Mouse (Mus musculus): ENCODE results near the gene Large1.
"Not testable (repeated sequence)": the region's sequence is repeated elsewhere in the genome, so short reads cannot be mapped to it uniquely, and the experiment has no call there.

The Large1 gene

DNA sequence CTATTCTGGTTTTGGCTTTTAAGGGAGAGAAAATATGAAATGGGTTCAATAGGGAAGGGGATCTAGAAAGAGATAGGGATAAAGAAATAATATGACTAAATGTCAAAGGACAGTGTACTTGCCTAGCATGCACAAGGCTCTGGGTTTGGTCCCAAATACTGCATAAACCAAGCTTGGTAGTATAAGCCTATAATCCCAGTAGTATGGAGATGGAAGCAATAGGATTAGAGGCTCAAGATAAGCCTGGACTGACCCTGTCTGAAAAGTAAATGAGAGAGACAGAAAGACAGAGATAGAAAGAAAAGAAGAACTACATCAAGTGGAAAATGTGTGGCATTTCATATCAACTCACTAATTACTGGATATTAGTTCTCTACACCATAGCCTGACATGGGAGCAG, 180.7 kb downstream of the Large1 start:
- DNase-seq (ENCODE audit: low spot score), result no peak

- DNase-seq (ENCODE audit: low spot score), result no peak
Observed at GRCm38 (mm10) chr8:73161994-73162393, 191.3 kb downstream of the Large1 start.

- no peak for DNase-seq (ENCODE audit: low spot score)
Observed at GRCm38 (mm10) chr8:73161564-73161963, 191.8 kb downstream of the Large1 start.

- DNase-seq (ENCODE audit: low spot score), result no peak
Observed at GRCm38 (mm10) chr8:73160945-73161344, 192.4 kb downstream of the Large1 start.

- DNase-seq (ENCODE audit: low spot score), result no peak
Observed at GRCm38 (mm10) chr8:73147236-73147635, 206.1 kb downstream of the Large1 start.

DNA sequence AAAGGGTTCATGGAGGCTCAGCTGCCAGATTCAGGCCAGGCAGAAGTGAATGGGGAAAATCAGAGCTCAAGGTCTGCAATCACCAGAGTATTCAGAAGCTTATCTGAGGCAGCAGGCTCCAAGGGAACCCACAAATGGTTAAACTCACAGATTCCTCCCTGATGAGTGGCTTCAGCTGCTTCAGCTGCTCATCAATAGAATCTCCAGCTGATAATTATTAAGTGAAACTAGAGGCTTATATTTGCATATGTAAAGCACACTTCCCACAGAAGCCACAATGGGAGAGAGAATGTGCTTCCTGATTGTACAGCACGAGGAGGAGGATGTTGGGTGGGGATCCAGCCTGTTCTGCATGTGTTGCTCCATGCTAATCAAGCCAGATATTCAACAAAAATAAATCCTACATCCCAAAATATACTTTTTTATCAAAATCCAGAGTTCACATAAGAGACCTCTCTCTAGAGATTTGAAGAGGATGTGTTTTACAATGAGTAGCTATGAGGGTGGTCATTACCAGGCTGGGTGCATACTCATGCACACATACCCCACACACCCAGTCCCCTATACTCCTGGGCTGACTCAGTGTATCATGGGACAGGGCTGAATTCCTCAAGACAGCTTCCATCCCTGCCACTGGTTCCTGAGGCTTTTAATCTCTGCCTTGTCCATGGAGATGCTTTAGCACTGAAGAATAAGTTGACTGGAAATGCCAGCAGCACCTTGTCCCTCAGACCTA, 210.5 kb downstream of the Large1 start:
- no peak for DNase-seq (ENCODE audit: low spot score)

DNA sequence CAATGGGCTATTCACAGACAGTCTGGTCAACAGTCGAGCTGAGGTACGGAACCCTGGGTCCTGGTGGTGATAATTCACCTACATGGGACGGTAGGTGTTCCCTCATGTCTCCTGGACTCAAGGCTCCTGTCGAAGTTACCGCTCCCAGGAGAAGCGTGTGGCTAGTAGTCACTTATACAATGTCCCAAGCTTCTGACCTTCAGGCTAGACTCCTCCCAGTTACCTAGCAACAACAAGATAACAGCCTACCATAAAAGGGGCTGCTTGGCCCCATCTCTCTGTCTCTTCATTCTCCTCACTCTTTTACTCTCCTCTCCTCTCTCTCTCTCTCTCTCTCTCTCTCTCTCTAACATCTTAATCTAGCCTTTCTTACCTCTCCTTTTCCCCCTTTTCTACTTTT, 217.9 kb downstream of the Large1 start:
- DNase-seq (ENCODE audit: low spot score), result no peak

DNA sequence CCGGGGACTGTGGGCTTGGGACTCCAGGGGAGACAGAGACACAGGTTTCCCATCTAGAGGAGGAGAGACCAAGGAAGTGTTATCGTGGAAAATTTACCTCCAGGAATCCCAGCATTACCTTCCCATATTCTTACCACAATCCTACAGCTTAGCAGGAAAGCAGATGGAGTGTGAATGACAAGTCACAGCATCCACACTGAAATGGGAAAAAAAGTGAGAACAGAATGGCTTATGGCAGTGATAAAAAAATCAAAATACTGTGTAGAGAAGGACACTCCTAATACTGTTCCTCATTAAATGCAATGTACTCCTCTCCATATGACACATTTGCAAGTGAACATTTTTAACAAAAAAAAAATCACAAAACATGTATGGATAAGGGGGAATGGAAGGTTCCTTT, 221.3 kb downstream of the Large1 start:
- no peak for DNase-seq (ENCODE audit: low spot score)

DNA sequence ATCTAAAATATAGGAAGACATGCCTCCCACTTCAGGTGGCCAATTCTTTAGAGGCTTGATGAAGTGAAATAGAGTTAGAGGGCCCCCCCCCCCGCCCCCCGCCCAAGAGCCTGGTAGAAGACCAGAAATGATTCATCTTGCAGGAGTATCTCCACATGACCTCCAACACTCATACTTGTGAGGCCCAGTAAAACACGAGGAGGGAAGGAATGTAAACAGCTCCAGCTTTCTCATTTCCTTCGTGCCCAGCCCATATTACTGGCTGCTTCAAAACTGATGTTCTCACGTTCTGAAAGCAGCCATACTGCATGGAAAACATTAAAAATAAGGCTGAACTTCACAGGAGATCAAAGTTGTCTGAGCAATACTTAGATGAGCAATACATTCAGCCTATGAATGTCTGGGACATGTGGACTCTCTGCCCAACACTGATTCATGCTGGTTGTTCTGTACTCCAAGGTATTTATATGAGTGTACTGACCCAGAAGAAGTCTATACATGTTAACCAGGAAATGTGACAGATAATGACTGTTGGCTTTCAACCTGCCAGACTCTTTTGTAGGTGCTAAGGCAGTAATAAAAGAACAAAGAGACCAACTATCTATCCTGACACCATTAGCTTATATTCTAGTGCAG, 229.4 kb downstream of the Large1 start:
- DNase-seq (ENCODE audit: low spot score), result no peak

- no peak for DNase-seq (ENCODE audit: low spot score)
Observed at GRCm38 (mm10) chr8:73112332-73112895, 240.9 kb downstream of the Large1 start.

DNA sequence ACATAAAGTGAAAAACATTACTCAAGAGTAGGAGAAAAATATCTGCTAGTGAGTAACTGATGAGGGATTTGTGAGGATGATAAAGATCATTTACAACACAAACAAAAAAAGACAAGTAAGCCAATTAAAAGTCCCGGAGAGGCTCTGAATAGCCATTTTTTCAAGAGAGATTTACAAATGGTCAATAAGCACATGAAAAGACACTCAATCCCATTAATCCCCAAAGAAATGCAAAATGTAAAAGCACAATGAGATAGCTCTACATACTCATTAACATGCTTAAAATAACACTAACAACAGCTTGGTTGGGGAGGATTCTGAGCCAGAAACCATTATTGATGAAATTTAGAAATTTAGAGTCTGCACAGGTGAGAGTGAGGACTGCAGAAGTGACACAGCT, 249.3 kb downstream of the Large1 start:
- DNase-seq (ENCODE audit: low spot score), result no peak

DNA sequence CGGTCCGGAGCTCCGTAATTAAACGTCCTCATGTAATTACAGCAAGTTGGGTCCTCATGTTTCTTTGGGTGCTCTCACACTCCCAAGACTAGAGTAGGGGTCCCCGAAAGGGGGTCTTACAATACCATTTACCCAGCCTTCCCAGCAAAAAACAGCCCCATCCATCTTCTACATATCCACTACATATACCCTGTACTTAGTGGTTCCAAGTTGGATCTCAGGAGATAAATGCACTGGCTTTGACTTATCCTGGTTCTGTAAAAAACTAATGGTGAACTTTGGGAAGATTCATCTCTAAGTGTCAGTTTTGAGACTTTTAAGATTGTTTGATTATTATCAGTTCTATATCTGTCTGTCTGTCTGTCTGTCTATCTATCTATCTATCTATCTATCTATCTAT, 252.3 kb downstream of the Large1 start:
- no peak for DNase-seq (ENCODE audit: low spot score)

DNA sequence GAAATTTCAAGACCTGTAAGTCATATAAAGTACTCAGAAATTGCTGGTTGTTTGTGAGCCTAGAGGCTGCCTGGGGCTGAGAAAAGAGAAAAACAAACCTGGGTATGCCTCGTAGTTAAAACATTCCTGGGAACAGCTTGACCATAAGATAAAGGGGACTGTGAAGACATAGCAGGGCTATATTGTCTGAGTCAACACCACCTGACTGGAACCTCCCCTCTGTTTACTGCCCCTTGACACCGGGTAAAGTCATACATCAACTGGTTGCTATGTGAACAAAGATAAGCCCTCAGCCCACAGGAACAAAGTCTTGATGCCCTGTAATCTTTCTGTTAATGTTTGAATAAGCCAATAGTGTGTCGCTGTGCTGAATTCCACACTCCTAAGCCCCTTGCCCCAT, 252.7 kb downstream of the Large1 start:
- DNase-seq (ENCODE audit: low spot score), result not testable (repeated sequence)

DNA sequence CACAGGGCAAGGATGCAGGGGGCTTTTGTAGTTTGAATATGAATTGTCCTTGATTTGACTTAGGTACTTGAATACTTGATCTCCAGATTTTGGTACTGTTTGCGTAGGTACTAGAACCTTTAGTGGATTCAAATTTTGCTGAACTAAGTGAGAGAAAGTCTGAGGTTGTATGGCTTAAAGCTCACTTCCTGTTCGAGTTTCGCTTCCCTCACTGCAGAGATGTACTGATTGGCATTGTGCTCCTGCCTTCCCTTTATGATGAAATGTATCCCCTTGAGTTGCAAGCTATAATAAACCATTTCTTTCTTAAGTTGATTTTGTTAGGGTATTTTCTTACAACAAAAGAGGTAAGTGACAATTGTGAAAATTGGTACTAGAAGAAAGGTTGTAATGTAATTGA, 253.8 kb downstream of the Large1 start:
- no peak for DNase-seq (ENCODE audit: low spot score)

DNA sequence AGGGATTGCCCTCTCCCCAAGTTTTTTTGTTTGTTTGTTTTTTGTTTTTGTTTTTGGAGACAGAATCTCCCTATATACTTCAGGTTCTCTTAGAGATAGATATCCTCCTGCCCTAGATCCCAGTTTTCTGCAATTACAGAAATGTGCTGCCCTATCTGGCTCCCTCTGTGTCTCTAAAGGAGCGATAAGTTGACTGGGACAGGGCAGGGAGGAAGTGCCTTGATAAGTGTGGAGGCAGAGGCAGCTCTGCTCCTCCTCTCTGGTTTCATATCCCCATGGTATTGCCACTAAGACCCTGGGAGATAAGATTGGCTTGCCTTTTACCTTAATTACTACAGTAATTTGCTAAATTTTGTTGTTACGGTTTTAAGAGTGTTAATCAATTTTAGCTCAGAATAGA, 256.4 kb downstream of the Large1 start:
- no peak for DNase-seq (ENCODE audit: low spot score)

GRCm38 (mm10) chr8:73077746-73078145, 275.6 kb downstream of the Large1 start:
- DNase-seq (ENCODE audit: low spot score), result not testable (repeated sequence)

GRCm38 (mm10) chr8:73061410-73061809, 291.9 kb downstream of the Large1 start:
- DNase-seq (ENCODE audit: low spot score), result no peak

DNA sequence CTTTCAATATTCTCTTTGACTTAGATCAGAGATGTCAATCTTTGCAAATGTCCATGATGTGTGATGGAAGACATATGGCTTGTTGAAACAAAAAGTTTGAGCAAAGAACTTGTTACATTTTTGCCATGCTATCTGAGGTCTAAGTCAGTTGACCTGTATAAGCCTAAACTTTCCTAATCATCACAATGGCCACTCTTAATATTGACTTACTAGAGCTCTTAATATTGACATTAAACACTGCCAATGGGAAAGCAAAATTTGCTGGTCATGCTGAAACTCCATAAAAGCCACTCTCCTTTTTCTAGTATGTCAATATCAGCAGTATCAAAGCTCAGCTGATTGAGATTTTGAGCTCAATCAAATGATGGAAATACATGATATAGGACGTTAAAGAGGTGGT, 298.6 kb downstream of the Large1 start:
- DNase-seq (ENCODE audit: low spot score), result no peak

- no peak for DNase-seq (ENCODE audit: low spot score)
Observed at GRCm38 (mm10) chr8:73053878-73054277, 299.5 kb downstream of the Large1 start.

DNA sequence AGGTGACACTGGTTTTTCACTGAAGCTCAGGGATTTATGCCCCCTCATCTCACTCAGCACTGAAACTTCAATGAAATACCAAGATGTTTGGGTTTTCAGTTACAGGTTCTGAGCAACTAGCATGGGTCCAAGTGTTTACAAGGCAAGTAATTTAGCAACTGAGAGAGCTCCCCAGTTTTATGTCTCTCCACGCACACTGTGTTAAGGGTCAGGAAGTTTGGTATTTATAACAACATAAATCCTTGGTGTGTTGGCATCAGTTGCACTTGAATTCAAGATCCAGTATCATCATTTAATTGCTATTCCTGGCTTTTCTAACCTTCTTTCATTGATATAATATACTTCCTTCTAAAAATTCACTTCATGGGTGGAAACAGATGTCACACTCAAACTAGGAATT, 300.9 kb downstream of the Large1 start:
- DNase-seq (ENCODE audit: low spot score), result no peak

DNA sequence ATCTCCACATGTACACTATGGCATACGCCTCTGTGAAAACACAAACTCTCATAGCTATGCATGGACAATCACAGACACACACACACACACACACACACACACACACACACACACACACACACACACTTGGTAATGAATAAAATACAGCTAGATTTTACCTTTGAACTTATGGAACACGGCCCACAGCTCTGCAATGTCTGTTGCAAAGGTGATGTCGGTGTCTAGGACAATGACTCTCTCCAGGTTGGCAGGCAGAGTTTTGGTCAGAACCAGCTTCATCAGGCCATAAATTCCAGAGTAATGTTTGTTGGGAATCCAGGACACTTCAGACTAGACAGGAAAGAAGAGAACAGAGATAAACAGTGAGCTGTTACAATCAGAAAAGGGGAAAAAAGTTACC, 305.2 kb downstream of the Large1 start:
- DNase-seq (ENCODE audit: low spot score), result no peak

DNA sequence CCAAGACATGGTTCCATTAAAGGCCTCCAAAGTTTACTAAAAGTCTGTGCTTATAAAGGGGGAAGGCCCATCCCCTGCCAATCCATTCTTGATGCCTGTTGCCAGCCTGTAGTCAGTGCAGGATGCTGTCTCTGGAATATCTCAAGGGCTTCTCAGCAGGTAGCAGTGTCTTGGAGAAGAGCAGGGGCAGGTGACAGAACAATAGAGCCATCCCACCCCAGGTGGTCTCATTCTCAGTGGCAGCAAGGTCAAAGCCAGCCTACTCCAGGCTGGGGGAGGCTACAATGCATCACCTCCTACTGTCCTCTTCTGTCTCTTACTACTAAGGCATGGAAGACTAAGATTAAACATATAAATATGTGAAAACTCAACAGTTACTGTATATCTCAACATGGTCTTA, 323.6 kb downstream of the Large1 start:
- no peak for DNase-seq (ENCODE audit: low spot score)

DNA sequence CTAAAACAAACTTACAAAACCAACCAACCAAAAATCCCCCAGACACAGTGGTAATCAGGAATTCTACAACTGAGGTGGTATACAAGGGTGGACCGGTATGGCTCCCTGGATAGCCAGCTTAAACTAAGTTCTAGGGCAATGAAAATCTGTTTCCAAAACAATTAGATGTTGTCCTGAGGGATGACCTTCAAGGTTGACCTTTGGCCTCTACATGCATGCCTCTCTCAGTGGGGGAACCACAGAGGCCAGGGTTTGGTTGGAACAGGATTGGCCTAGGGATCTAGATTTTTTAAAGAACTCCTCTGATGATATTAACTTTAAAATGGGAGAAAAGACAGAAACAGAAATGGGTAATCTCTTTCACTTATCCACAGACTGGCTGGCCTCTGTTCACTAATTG, 335.1 kb downstream of the Large1 start:
- no peak for DNase-seq (ENCODE audit: low spot score)

GRCm38 (mm10) chr8:73017601-73018000, 335.7 kb downstream of the Large1 start:
- DNase-seq (ENCODE audit: low spot score), result no peak

All from testis, postnatal 14 days (tissue).